Mouse (Mus musculus) ovary, adult 2 months (tissue): Measurements from ENCODE around the gene Npepps. TPM values are rescaled to one million over a fixed set of nuclear protein-coding genes. Genes with fewer than 3 reads are reported as not detected.

Source experiments
- polyA plus RNA-seq: library from polyadenylated mRNA; depleted of rRNA; stranded (reverse); fragments of >200 nt; gene quantifications from 2 replicates; pipeline ENCODE4 v1.2.3, GENCODE M21; 2012; rRNA removed

Gene Npepps
- 25.6 and 48.4 TPM in 2 replicates for polyA plus RNA-seq

DNA sequence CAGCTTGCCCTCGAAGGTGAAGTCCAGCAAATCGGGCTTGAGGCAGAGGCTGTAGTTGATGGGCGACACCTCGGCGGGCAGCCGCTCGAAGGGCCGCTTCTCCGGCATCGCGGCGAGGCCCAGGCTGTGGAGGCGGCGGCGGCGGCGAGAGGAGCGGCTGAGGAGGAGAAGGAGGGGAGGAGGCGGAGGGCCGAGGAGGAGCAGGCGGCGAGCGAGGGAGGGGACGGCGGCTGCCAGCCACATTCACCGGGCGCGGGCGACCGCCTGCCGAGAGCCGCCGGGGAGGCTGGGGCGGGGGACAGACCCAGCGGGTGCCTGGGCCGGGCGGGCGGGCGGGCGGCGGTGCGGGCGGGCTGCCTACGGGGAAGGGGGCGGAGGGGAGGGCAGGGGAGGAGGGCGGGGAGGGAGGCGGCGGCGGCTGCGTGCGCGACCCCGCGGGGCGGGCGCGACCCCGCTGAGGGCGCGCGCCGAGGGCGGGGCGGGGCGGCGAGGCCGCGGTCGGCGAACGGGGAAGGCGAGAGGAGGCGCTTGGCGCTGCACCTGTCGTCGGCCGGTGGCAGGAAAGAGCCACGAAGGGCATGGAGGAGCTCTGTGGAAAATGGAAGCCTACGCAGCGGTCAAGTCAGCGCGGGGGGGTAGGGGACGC is at the start of gene Npepps:
Npepps (minus strand) TSS at position 423 of the 646 bp plus-strand sequence.

DNA sequence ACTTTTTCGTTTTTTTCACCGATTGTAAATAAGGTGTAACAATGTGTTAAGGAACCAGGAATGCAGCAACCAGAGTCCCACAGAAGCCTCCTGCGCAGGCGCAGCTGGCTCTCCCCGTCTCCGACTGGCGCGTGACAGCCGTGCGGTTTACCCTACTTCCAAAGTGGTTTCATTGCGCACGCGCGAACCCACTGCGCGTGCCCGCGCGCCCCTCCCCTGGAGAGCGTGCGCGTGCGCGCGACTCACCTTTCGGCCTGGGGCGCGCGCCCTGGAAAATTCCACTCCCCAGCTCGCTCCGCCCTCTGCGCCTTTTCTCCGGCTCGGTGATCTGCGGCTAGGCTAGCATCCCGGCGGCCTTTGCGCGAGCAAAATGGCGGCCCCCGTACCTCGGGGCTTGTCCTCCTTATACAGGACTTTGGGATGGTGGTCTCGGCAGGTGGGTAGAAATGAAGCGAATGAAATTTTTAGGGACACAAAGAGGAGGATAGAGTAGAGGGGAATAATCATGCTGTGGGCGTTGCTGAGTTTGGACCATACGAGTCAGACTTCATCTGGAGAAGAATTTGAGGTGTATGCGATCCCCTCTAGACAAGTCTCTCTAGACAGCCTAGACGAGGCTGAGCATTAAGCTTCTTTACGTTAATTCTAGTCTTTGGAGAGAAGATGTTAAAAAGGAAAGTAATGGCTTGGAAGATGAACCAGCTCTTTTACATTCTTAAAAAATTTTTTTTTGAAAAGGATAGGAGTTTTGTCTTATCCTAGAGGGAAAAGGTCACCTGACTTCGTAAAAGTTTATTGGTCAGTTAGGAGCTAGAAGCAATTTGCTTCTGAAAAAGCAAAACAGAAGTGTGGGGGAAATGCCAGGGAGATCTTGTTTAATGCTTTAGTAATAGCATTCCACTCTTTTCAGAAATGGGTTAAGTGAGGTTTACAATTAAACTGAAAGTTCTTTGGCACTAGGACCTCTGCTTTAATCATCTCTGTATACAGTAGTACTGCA is 35.4 kb upstream of the Npepps start, which contains the start of gene Mrpl45:
Mrpl45 (plus strand) TSS at position 213 of the 1,000 bp plus-strand sequence.

GRCm38 (mm10) chr11:97187764-97188642 is 92.4 kb downstream of the Npepps start, which contains the start of gene Kpnb1:
Gene Kpnb1 (minus strand): TSS chr11:97187881.

Other genes with a start within 250 kb of the Npepps start
- 4.8 and 4.9 TPM in 2 replicates for gene Lrrc46, start 239.2 kb downstream of the Npepps start, polyA plus RNA-seq
- gene Mrpl10, start 239.1 kb downstream of the Npepps start, polyA plus RNA-seq = 92.3 and 113 TPM in 2 replicates
- 15.7 and 17.9 TPM in 2 replicates for gene Osbpl7, start 230.0 kb downstream of the Npepps start, polyA plus RNA-seq
- gene Tbx21, start 165.3 kb downstream of the Npepps start, polyA plus RNA-seq = 0.43 and 0.75 TPM in 2 replicates
- gene Tbkbp1, start 129.1 kb downstream of the Npepps start, polyA plus RNA-seq = 30.1 and 40.3 TPM in 2 replicates
- 32.3 and 39.8 TPM in 2 replicates for gene Kpnb1, start 92.8 kb downstream of the Npepps start, polyA plus RNA-seq
- gene Mrpl45, start 35.1 kb upstream of the Npepps start, polyA plus RNA-seq = 8.5 and 11.9 TPM in 2 replicates
- 0.46 and 0.54 TPM in 2 replicates for gene Gpr179, start 71.4 kb upstream of the Npepps start, polyA plus RNA-seq
- 19.6 and 19.8 TPM in 2 replicates for gene Socs7, start 81.9 kb upstream of the Npepps start, polyA plus RNA-seq
- gene Arhgap23, start 134.9 kb upstream of the Npepps start, polyA plus RNA-seq = 63.3 and 93.6 TPM in 2 replicates
- 0.10 and 0.15 TPM in 2 replicates for gene 4933428G20Rik, start 219.7 kb upstream of the Npepps start, polyA plus RNA-seq